Mouse (Mus musculus): ENCODE data around the gene Ift81. TPM values are rescaled to one million over a fixed set of nuclear protein-coding genes. Genes with fewer than 3 reads are reported as not detected.

Ift81 gene
- total and polyA plus RNA-seq, 2 experiments = 0.38 to 3.0 TPM

DNA sequence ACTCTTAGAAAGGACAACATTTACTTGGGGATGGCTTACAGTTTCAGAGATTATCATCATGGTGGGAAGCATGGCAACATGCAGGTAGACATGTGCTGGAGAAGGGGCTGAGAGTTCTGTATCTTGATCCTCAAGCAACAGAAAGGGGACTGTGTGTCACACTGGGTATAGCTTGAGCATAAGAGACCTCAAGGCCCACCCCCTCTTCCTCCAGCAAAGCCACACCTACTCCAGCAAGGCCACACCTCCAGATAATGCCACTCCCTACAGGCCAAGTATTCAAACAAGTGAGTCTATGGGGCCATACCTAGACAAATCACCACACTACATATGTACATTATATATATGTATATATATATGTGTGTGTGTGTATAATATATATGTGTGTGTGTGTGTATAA is 106.9 kb downstream of the Ift81 start:
- no peaks in the 10 kb centered on the region for H3K79me2 ChIP-seq (ENCODE audit: control insufficient read depth, insufficient read depth, low read length)
- no peak for DNase-seq (ENCODE audit: extremely low read depth, low read depth, low spot score)
- H3K4me1 ChIP-seq (ENCODE audit: control insufficient read depth, insufficient read depth, low read length) = no peaks in the 10 kb centered on the region
- H3K27me3 ChIP-seq (ENCODE audit: control insufficient read depth, insufficient read depth, low read length) = no peaks in the 10 kb centered on the region
- TF ChIP-seq CTCF (IDR thresholded peaks at IDR 0.05; ENCODE audit: low read depth, low read length) = no peak
- TF ChIP-seq POLR2A (IDR thresholded peaks at IDR 0.05; ENCODE audit: extremely low read depth, insufficient read depth, low read length) = no peak
- H3K4me3 ChIP-seq (ENCODE audit: insufficient read depth, low read depth, low read length) = no peak overlapping the region
- H3K9ac ChIP-seq (ENCODE audit: low read depth, low read length) = no peak overlapping the region
- no peaks in the 10 kb centered on the region for H3K36me3 ChIP-seq (ENCODE audit: control insufficient read depth, insufficient read depth, low read length)
- H3K27ac ChIP-seq (replicated peaks; ENCODE audit: insufficient read depth, low read depth, low read length) = no peak overlapping the region

DNA sequence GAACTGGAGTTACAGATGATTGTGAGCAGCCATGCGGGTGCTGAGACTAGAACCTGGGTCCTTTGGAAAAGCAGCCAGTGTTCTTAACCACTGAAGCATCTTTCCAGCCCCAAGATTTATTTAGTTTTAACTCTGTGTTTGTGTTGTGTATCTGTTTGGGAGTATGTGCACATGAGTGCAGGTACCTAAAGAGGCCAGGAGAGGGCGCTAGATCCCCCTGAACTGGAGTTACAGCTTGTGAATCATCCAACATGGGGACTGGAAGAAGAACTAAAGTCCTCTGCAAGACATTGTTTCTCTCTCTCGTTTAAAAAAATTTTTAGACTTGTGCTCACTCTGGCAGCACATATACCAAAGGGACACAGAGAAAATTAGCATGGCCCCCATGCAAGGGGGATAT is 107.9 kb downstream of the Ift81 start:
- peaks cover 5% of the 10 kb centered on the region; the same call in 1 of the 2 replicates for H3K79me2 ChIP-seq (ENCODE audit: control insufficient read depth, insufficient read depth, low read length)
- H3K27me3 ChIP-seq (ENCODE audit: control insufficient read depth, insufficient read depth, low read length) = no peaks in the 10 kb centered on the region
- TF ChIP-seq POLR2A (IDR thresholded peaks at IDR 0.05; ENCODE audit: extremely low read depth, insufficient read depth, low read length) = no peak
- TF ChIP-seq CTCF (IDR thresholded peaks at IDR 0.05; ENCODE audit: low read depth, low read length) = no peak
- H3K9ac ChIP-seq (ENCODE audit: low read depth, low read length) = no peak overlapping the region
- H3K27ac ChIP-seq (replicated peaks; ENCODE audit: insufficient read depth, low read depth, low read length) = no peak overlapping the region
- no peak for DNase-seq (ENCODE audit: extremely low read depth, low read depth, low spot score)
- 87% methylated on average over 3 of the region's 3 CpGs for WGBS
- no peaks in the 10 kb centered on the region for H3K4me1 ChIP-seq (ENCODE audit: control insufficient read depth, insufficient read depth, low read length)
- H3K36me3 ChIP-seq (ENCODE audit: control insufficient read depth, insufficient read depth, low read length) = no peaks in the 10 kb centered on the region
- H3K4me3 ChIP-seq (ENCODE audit: insufficient read depth, low read depth, low read length) = no peak overlapping the region

DNA sequence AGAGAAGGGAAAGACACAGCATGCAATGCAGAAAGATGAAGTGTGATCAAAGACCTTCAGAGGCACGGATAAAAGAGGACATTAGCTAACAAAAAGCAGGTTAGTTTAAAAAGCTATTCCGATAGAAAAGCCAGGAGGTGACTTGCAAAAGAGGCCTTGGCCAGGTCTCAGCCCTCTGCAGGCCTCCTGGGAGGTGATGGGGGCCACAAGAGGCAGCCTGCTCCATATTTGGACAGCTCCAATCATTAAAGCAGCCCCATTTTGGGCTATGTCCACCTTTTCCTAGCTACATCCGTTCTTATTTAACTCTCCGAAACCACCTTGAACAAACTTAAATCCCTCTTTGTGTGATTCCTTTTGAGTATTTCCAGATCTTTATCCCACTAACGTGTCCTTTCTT is 108.8 kb downstream of the Ift81 start:
- TF ChIP-seq CTCF (IDR thresholded peaks at IDR 0.05; ENCODE audit: low read depth, low read length) (no peak), POLR2A (IDR thresholded peaks at IDR 0.05; ENCODE audit: extremely low read depth, insufficient read depth, low read length) (no peak)
- no peaks in the 10 kb centered on the region for H3K4me1 ChIP-seq (ENCODE audit: control insufficient read depth, insufficient read depth, low read length)
- H3K79me2 ChIP-seq (ENCODE audit: control insufficient read depth, insufficient read depth, low read length) = peaks cover 11% of the 10 kb centered on the region; the same call in 1 of the 2 replicates
- WGBS = 95% methylated on average over 5 of the region's 5 CpGs
- H3K36me3 ChIP-seq (ENCODE audit: control insufficient read depth, insufficient read depth, low read length) = no peaks in the 10 kb centered on the region
- H3K27ac ChIP-seq (replicated peaks; ENCODE audit: insufficient read depth, low read depth, low read length) = no peak overlapping the region
- H3K4me3 ChIP-seq (ENCODE audit: insufficient read depth, low read depth, low read length) = no peak overlapping the region
- H3K27me3 ChIP-seq (ENCODE audit: control insufficient read depth, insufficient read depth, low read length) = no peaks in the 10 kb centered on the region
- DNase-seq (ENCODE audit: extremely low read depth, low read depth, low spot score) = no peak
- H3K9ac ChIP-seq (ENCODE audit: low read depth, low read length) = no peak overlapping the region

DNA sequence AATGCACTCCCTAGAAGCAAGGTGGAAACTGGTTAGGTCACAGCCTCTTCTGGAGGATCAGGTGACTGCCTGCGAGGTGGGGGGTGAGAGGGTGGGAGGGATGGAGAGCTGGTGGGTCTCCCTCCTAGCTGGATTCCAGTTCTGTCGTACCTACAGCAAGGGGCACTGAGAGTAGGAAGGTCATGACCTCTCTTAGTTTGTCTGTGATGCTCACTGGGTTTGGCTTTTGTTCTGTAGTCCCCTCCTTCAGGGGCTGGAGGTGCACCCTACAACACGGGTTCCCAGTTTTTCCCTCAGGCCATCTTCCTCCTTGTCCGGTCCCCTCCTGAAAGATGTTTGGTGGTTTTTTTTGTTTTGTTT is 110.6 kb downstream of the Ift81 start:
- Histone ChIP-seq H3K4me1 (ENCODE audit: control insufficient read depth, insufficient read depth, low read length) (0 out of 2 replicates have a peak, but pooled peaks cover 3% of the 10 kb centered on the region), H3K4me3 (ENCODE audit: insufficient read depth, low read depth, low read length) (no peak overlapping the region), H3K9ac (ENCODE audit: low read depth, low read length) (no peak overlapping the region), H3K27me3 (ENCODE audit: control insufficient read depth, insufficient read depth, low read length) (no peaks in the 10 kb centered on the region), H3K27ac (replicated peaks; ENCODE audit: insufficient read depth, low read depth, low read length) (no peak overlapping the region), H3K79me2 (ENCODE audit: control insufficient read depth, insufficient read depth, low read length) (peaks cover 11% of the 10 kb centered on the region; the same call in 1 of the 2 replicates), H3K36me3 (ENCODE audit: control insufficient read depth, insufficient read depth, low read length) (peaks cover 6% of the 10 kb centered on the region; the same call in 1 of the 2 replicates)
- WGBS = 79% methylated on average over 4 of the region's 4 CpGs
- no peak for DNase-seq (ENCODE audit: extremely low read depth, low read depth, low spot score)
- TF ChIP-seq CTCF (IDR thresholded peaks at IDR 0.05; ENCODE audit: low read depth, low read length) (no peak), POLR2A (IDR thresholded peaks at IDR 0.05; ENCODE audit: extremely low read depth, insufficient read depth, low read length) (no peak)

DNA sequence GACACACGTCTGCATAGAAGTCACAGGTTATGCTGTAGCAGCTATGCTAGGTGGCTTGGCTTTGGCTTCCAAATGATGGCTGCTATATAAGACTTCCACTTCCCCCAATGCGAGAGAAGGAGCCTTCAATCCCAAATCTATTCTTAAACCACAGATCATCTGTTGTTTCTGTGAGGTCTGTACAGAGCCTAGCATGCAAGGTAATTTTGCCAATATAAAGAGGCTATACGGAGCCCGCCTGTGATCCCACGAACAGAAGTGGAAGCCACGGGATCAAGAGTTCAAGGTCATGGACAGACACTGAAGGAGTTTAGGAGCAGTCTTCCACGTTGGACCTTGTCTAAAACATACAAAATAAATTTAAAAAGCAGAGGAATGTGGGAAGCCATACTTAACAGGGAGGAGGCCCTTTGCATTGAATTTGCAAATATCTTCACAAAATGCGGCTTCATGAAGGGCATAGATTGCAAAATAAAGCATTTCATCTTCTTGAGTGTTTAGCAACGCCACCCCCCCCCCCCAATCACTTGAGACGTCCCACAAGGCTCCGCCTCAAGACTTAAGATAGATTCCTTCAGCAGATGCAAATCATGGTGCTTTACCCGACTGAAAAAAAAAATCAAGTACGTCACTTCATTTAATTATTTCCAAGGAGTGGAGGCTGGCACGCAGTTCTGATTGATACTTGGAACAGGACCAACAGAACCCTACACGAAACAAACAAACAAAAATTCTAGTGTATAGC is 111.1 kb downstream of the Ift81 start:
- peak overlapping the region; percentile 97 for H3K9ac ChIP-seq (ENCODE audit: low read depth, low read length)
- H3K27me3 ChIP-seq (ENCODE audit: control insufficient read depth, insufficient read depth, low read length) = no peaks in the 10 kb centered on the region
- no peak for TF ChIP-seq POLR2A (IDR thresholded peaks at IDR 0.05; ENCODE audit: extremely low read depth, insufficient read depth, low read length)
- no peak for TF ChIP-seq CTCF (IDR thresholded peaks at IDR 0.05; ENCODE audit: low read depth, low read length)
- peaks cover 8% of the 10 kb centered on the region; the same call in 1 of the 2 replicates for H3K4me1 ChIP-seq (ENCODE audit: control insufficient read depth, insufficient read depth, low read length)
- H3K36me3 ChIP-seq (ENCODE audit: control insufficient read depth, insufficient read depth, low read length) = peaks cover 8% of the 10 kb centered on the region; the same call in 1 of the 2 replicates
- no peak overlapping the region for H3K27ac ChIP-seq (replicated peaks; ENCODE audit: insufficient read depth, low read depth, low read length)
- H3K4me3 ChIP-seq (ENCODE audit: insufficient read depth, low read depth, low read length) = peak overlapping the region; percentile 74; the same call in 1 of the 2 replicates
- peaks cover 11% of the 10 kb centered on the region; the same call in 1 of the 2 replicates for H3K79me2 ChIP-seq (ENCODE audit: control insufficient read depth, insufficient read depth, low read length)
- no peak for DNase-seq (ENCODE audit: extremely low read depth, low read depth, low spot score)
- WGBS = 66% methylated on average over 15 of the region's 15 CpGs
